Mouse (Mus musculus) embryonic facial prominence, embryonic 13.5 days (tissue): ENCODE data around the gene Baz2b. TPM values are rescaled to one million over a fixed set of nuclear protein-coding genes. Genes with fewer than 3 reads are reported as not detected.

Experiments
- ATAC-seq: fragments of 200-750 bp; cut with Nextera tagmentation; 2 replicates; pipeline ENCODE4 v1.8.0; 2017; ENCODE audit warnings: low read depth; ENCODE audit not compliant: insufficient number of reproducible peaks, insufficient read depth, low FRiP score, low TSS enrichment
- H3K27ac ChIP-seq: fragments of 300-500 bp; sonication (generic); 2 replicates; pipeline ENCODE4 v1.5.1; 2015; ENCODE audit warnings: moderate library complexity, mild to moderate bottlenecking, inconsistent platforms
- H3K27me3 ChIP-seq: fragments of 300-500 bp; sonication (generic); 2 replicates; pipeline ENCODE4 v1.6.1; 2015; ENCODE audit warnings: mild to moderate bottlenecking, inconsistent platforms
- H3K36me3 ChIP-seq: fragments of 300-500 bp; sonication (generic); 2 replicates; pipeline ENCODE4 v1.6.1; 2015; ENCODE audit warnings: mild to moderate bottlenecking, inconsistent platforms
- H3K4me1 ChIP-seq: fragments of 300-500 bp; sonication (generic); 2 replicates; pipeline ENCODE4 v1.6.1; 2015; ENCODE audit warnings: inconsistent platforms
- H3K4me2 ChIP-seq: fragments of 300-500 bp; sonication (generic); 2 replicates; pipeline ENCODE4 v1.6.1; 2015; ENCODE audit warnings: moderate library complexity, mild to moderate bottlenecking, inconsistent platforms
- H3K4me3 ChIP-seq: fragments of 300-500 bp; sonication (generic); 2 replicates; pipeline ENCODE4 v1.5.1; 2015; ENCODE audit warnings: mild to moderate bottlenecking, inconsistent platforms
- H3K9ac ChIP-seq: fragments of 300-500 bp; sonication (generic); 2 replicates; pipeline ENCODE4 v1.6.1; 2015; ENCODE audit warnings: mild to moderate bottlenecking, inconsistent platforms
- H3K9me3 ChIP-seq: fragments of 300-500 bp; sonication (generic); 2 replicates; pipeline ENCODE4 v1.6.1; 2016; ENCODE audit warnings: inconsistent platforms
- WGBS: fragments of 180-500 bp; shearing (Covaris S2); methylation state at CpG from one replicate; pipeline ENCODE4 v1.1.7; 2015; ENCODE audit warnings: mixed read lengths; 5-methylcytosine and 5-hydroxymethylcytosine counted together
- polyA plus RNA-seq: library from polyadenylated mRNA; unstranded; fragments of >200 nt; fragmentation: Nextera tagmentation; extraction: Ambion mirVana; gene quantifications from 2 replicates; pipeline ENCODE4 v1.2.1, GENCODE M21; 2015

Baz2b gene
- polyA plus RNA-seq, 1 experiment from 2014 or later, result 70.2 TPM

DNA sequence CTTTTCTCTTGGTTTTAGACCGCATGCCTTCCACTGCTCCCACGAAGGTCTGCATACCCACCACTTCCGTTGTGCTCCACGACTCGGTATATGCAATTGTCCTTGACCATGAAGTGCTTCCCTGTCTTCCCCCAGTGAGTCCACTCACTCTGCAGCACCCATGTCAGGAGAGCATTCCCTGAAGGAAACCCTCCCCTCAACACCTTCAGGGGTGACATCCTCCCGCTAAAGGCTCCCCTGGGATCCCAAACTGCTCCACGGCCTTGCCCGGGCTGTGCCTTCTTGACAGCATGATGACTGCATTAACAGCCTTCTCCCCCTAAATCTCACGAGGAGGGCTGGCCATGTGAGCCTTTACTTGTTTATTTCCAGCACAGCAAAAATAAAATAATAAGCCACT is 301.6 kb downstream of the Baz2b start:
- H3K9ac ChIP-seq, result no peak overlapping the region
- no peaks in the 10 kb centered on the region for H3K27me3 ChIP-seq
- H3K9me3 ChIP-seq, result no peaks in the 10 kb centered on the region
- H3K4me1 ChIP-seq, result peaks cover 6% of the 10 kb centered on the region; the same call in 1 of the 2 replicates
- WGBS, result 92% methylated on average over 9 of the region's 9 CpGs
- no peak overlapping the region for H3K27ac ChIP-seq
- no peak for ATAC-seq
- H3K36me3 ChIP-seq, result peaks cover 62% of the 10 kb centered on the region
- no peak overlapping the region for H3K4me3 ChIP-seq
- H3K4me2 ChIP-seq, result no peak overlapping the region

DNA sequence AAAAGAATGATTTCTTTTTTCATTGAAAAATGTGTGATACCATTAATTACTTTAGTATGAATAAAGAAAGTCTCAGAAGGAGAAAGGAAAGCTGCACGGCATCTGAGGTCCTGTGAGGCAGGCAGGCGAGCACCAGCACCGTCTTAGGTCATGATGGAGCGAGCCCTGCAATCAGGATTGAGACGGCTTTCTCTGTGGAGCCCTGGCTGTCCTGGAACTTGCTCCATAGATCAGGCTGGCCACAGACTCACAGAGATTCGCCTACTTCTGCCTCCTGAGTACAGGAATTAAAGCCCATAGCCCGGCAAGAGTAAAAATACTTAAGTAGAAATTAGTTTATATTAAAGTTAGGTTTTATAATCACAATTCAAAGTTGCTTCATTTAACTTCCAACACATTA is 305.6 kb downstream of the Baz2b start:
- Histone ChIP-seq H3K4me1 (peaks cover 6% of the 10 kb centered on the region; the same call in 1 of the 2 replicates), H3K27me3 (no peaks in the 10 kb centered on the region), H3K36me3 (peaks cover 60% of the 10 kb centered on the region), H3K9ac (no peak overlapping the region), H3K4me2 (no peak overlapping the region), H3K4me3 (no peak overlapping the region), H3K9me3 (no peaks in the 10 kb centered on the region), H3K27ac (no peak overlapping the region)
- ATAC-seq, result no peak
- WGBS, result 87% methylated on average over 7 of the region's 7 CpGs

DNA sequence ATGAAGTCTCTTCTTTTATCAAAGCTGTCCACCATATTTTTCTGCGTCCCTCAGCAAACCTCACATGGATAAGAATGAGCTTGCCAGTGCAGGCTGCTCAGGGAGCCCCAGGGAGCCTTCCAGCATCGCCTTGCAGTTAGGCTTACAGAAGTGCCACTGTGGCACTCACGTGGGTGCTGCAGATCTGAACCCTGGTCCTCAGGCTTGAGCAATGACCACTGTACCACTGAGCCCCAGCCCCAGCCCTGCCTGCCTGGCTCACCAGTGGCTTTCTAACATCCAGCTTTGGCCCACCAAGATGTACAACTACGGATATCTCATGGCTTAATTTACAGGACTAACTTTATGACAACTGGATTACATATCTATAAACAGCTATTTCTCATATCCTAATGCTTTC is 311.0 kb downstream of the Baz2b start:
- H3K4me2 ChIP-seq, result no peak overlapping the region
- H3K4me3 ChIP-seq, result no peak overlapping the region
- no peaks in the 10 kb centered on the region for H3K27me3 ChIP-seq
- H3K9me3 ChIP-seq, result no peaks in the 10 kb centered on the region
- no peak overlapping the region for H3K27ac ChIP-seq
- whole genome bisulfite sequencing, result 89% methylated on average over 4 of the region's 4 CpGs
- no peak overlapping the region for H3K9ac ChIP-seq
- no peak for ATAC-seq
- peaks cover 17% of the 10 kb centered on the region for H3K4me1 ChIP-seq
- peaks cover 34% of the 10 kb centered on the region for H3K36me3 ChIP-seq

DNA sequence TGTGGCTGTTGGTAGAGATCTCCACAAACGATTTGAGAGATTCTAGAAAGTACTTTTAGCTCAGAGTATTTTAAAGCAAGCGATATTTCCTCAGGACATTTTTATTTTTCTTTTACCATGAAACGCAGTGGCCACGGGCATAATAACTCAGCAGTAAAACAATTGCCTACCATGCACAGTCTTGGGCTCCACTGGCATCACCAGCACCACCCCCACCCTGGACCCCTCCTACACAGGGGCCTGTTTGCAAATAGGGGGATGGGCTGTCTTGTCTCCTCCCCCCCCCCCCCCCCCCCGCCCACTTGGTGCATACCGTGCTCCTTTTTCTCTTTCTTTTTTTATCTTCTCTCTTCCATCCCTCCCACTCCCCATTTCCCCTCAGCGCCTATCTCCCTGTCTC is 311.5 kb downstream of the Baz2b start:
- no peak for ATAC-seq
- Histone ChIP-seq H3K4me1 (peaks cover 17% of the 10 kb centered on the region), H3K27ac (no peak overlapping the region; the same call in 1 of the 2 replicates), H3K4me2 (no peak overlapping the region), H3K9me3 (no peaks in the 10 kb centered on the region), H3K27me3 (no peaks in the 10 kb centered on the region), H3K36me3 (peaks cover 33% of the 10 kb centered on the region), H3K9ac (no peak overlapping the region), H3K4me3 (no peak overlapping the region)
- WGBS, result 71% methylated on average over 6 of the region's 7 CpGs

DNA sequence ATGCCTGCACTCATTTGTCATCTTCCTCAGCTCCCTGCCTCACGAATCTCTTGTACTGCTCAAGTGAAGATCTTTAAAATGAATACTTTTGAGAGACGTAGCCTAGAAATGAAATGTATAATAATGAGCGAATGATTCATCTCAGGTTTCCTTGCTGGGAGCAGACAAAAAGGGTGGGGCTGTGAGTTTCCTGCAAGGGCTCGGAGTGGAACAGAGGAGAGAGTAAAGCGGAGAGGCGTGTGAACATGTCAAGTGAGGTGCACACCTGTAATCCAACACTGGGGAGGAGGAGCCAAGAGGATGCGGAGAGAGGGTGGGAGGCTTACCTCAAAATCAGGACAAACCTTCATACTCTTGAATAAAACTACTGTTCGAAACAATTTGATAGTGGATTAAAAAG is 312.8 kb downstream of the Baz2b start:
- Histone ChIP-seq H3K4me1 (peaks cover 17% of the 10 kb centered on the region), H3K4me3 (no peak overlapping the region), H3K27ac (peak overlapping the region; percentile 74), H3K4me2 (0 out of 2 replicates have a peak overlapping the region, but pooled peaks have one; percentile 20), H3K27me3 (no peaks in the 10 kb centered on the region), H3K9ac (no peak overlapping the region), H3K9me3 (no peaks in the 10 kb centered on the region), H3K36me3 (peaks cover 37% of the 10 kb centered on the region)
- ATAC-seq, result peak; percentile 76
- 38% methylated on average over 8 of the region's 8 CpGs for WGBS

DNA sequence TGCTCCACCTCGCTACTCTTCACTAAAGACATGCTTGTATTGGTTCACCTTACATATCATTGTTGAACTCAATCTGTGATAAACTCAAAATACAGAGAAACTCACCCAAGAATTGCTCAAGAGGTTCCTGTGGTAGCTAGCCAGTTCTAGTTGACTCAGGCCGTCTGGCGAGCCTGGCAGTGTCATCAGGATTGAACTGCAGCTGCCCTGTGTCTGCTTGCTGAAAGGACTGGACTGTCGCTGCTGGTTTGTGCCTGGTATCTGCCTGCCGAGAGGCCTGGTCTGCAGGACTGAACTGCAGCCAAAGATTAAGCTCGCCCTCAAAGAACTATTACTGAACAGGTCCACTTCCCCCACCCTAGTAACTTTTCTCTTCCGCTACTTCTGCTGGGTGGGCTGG is 313.2 kb downstream of the Baz2b start:
- 72% methylated on average over 7 of the region's 7 CpGs for WGBS
- H3K27me3 ChIP-seq, result no peaks in the 10 kb centered on the region
- H3K9me3 ChIP-seq, result no peaks in the 10 kb centered on the region
- peaks cover 17% of the 10 kb centered on the region for H3K4me1 ChIP-seq
- H3K9ac ChIP-seq, result no peak overlapping the region
- peaks cover 34% of the 10 kb centered on the region for H3K36me3 ChIP-seq
- ATAC-seq, result no peak
- H3K4me2 ChIP-seq, result peak overlapping the region; percentile 20; the same call in 1 of the 2 replicates
- peak overlapping the region; percentile 74 for H3K27ac ChIP-seq
- H3K4me3 ChIP-seq, result no peak overlapping the region

DNA sequence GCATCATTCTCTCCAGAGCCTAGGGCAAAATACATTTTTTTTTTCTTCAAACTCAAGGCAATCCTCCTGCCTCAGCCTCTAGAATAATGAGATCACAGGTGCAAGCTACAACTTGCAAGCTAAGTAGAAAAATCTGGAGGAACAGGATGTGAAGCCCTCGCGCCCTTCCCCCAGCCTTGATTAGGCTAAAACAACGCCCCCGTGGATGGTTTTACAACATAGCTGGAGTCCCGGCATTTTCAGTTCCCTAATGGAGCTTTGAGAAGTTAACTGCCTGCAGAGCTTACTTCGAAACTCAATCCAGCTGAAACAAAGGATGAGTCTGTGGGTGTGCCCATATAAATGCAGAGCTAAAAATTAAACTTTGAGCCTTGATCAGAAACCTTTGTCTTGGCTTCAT is 319.9 kb downstream of the Baz2b start:
- WGBS, result 81% methylated on average over 6 of the region's 6 CpGs
- no peaks in the 10 kb centered on the region for H3K9me3 ChIP-seq
- H3K36me3 ChIP-seq, result peaks cover 18% of the 10 kb centered on the region
- no peak for ATAC-seq
- no peak overlapping the region for H3K4me3 ChIP-seq
- H3K9ac ChIP-seq, result no peak overlapping the region
- no peak overlapping the region for H3K4me2 ChIP-seq
- no peaks in the 10 kb centered on the region for H3K27me3 ChIP-seq
- no peak overlapping the region for H3K27ac ChIP-seq
- no peaks in the 10 kb centered on the region for H3K4me1 ChIP-seq

DNA sequence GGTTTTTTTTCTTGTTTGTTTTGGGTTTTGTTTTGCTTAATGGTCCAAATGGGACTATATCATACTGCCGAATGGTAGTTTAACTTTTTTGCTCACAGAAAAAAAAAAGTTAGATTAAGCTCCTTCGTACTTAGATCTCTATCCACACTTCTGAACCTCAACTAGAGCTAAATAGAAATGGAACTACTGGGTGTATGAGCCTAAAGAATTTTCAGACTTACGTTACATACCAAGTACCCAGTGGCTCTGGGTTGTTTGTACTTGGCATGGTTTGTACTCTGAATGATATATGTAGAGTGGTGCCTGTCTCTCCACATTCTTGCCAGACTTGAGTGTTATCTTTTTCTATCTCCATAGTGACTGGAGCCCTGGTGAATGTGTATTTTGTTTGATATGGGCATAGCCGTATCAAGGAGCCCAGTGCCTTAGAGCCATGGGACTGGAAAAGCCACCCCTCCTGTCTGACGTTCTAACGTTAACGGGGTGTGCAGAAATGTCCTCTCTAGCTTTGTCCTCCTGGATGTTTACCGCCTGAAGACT is 326.8 kb downstream of the Baz2b start:
- H3K4me3 ChIP-seq, result peak overlapping the region; percentile 70
- no peak for ATAC-seq
- H3K4me1 ChIP-seq, result peaks cover 9% of the 10 kb centered on the region; the same call in 1 of the 2 replicates
- H3K36me3 ChIP-seq, result peaks cover 9% of the 10 kb centered on the region; the same call in 1 of the 2 replicates
- H3K27me3 ChIP-seq, result no peaks in the 10 kb centered on the region
- H3K27ac ChIP-seq, result no peak overlapping the region
- H3K4me2 ChIP-seq, result peak overlapping the region; percentile 56
- no peak overlapping the region for H3K9ac ChIP-seq
- WGBS, result 70% methylated on average over 8 of the region's 8 CpGs
- H3K9me3 ChIP-seq, result no peaks in the 10 kb centered on the region

DNA sequence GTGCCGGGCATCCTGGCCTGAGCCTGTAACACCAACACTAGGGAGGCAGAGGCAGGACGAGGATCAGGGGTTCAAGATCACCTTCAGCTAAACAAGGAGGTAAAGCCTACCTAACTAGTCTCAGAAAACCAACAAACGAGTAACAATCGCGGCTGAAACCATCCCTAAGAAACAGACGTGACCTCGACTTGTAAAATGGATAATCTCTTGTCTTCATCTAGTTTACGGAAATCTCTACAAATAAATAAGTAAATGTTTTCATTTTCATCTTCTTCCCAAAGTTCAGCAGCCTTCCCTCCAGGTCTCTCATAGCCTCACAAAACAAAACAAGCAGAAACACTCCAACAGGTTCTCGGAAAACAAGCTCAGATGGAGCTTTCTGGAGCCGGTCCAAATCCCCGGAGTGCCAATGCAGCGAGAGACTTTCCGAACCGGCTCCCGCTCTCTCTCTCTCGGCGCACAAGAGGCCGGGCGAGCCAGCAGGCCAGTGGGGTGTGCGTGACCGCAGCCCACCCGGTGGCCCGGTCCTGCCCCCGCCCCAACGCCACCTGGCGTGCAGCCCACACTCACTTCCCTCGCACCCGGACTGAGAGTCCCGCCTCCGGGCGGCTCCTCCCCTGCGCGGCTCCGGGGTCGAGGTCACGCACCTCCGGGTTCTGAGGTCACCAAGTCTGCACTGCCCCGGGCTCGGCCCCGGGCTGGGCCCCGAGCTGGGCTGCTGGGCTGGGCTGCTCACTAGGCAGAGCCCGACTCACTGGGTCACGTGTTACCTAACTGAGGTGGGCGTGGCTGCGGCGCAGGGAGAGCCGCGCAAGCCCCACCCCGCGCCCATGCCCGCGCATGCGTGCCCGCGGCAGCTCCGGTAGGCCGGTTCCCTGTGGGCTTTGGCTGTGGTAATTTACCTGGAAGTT is 327.6 kb downstream of the Baz2b start, which contains the start of gene Wdsub1:
Wdsub1 (minus strand) TSS at position 761 of the 911 bp plus-strand sequence.
- ATAC-seq, result peak; percentile 91
- Histone ChIP-seq H3K9ac (peak within 1 kb of the TSS; percentile 76), H3K4me2 (peak within 1 kb of the TSS; percentile 56), H3K4me1 (peaks cover 12% of the 10 kb centered on the region; the same call in 1 of the 2 replicates), H3K36me3 (peaks cover 14% of the 10 kb centered on the region; the same call in 1 of the 2 replicates), H3K4me3 (peak within 1 kb of the TSS; percentile 70), H3K27ac (peak within 1 kb of the TSS; percentile 88), H3K27me3 (no peaks in the 10 kb centered on the region), H3K9me3 (no peaks in the 10 kb centered on the region)
- WGBS, result 4% methylated on average over 57 of the region's 57 CpGs

DNA sequence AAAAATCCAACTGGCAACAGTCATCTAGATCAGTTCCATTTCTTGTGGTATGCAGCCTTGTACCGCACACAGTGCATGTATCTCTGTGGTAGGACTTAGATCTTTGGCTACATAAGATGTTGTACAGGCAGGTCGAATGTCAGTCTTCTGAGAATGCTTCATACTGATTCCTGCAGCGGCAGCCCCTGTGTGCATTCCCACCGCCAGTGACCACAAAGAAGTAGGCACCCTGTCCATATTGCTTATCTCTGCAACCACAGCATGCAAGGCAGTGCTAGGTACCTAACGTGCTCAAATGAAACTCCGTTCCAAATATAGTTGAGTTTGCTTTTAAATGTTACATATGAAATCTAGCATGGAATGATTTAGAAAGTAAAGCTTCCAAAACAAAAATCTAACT is 328.2 kb downstream of the Baz2b start:
- 63% methylated on average over 6 of the region's 6 CpGs for WGBS
- Histone ChIP-seq H3K4me1 (peaks cover 12% of the 10 kb centered on the region; the same call in 1 of the 2 replicates), H3K9ac (peak overlapping the region; percentile 76), H3K4me3 (peak overlapping the region; percentile 70), H3K27ac (peak overlapping the region; percentile 88), H3K9me3 (no peaks in the 10 kb centered on the region), H3K36me3 (peaks cover 18% of the 10 kb centered on the region; the same call in 1 of the 2 replicates), H3K27me3 (no peaks in the 10 kb centered on the region), H3K4me2 (peak overlapping the region; percentile 56)
- ATAC-seq, result no peak

DNA sequence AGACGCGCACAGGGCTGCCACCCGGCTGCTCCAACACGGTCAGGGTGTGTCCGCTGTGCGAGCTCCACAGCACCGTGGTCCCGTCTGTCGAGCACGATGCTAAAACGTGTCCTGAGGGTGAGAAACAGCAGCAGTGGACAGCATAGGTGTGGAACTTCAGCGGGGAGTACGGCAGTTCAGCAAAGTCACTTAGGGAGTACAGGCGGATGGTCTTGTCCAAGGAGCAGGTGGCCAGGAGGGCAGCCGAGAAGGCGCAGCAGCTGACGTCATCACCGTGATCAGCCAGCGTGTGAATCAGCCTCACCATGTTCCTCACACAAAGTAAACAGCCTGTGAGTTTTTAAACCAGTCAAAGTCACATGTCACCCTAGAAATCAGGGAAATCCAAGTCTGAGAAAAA is 331.4 kb downstream of the Baz2b start:
- Histone ChIP-seq H3K27ac (no peak overlapping the region), H3K4me1 (peaks cover 12% of the 10 kb centered on the region; the same call in 1 of the 2 replicates), H3K9ac (no peak overlapping the region), H3K9me3 (no peaks in the 10 kb centered on the region), H3K4me3 (no peak overlapping the region), H3K27me3 (no peaks in the 10 kb centered on the region), H3K4me2 (no peak overlapping the region), H3K36me3 (peaks cover 32% of the 10 kb centered on the region)
- ATAC-seq, result no peak
- 75% methylated on average over 19 of the region's 19 CpGs for WGBS
